Mouse (Mus musculus): ENCODE results near the gene Foxa1.

Gene Foxa1

DNA sequence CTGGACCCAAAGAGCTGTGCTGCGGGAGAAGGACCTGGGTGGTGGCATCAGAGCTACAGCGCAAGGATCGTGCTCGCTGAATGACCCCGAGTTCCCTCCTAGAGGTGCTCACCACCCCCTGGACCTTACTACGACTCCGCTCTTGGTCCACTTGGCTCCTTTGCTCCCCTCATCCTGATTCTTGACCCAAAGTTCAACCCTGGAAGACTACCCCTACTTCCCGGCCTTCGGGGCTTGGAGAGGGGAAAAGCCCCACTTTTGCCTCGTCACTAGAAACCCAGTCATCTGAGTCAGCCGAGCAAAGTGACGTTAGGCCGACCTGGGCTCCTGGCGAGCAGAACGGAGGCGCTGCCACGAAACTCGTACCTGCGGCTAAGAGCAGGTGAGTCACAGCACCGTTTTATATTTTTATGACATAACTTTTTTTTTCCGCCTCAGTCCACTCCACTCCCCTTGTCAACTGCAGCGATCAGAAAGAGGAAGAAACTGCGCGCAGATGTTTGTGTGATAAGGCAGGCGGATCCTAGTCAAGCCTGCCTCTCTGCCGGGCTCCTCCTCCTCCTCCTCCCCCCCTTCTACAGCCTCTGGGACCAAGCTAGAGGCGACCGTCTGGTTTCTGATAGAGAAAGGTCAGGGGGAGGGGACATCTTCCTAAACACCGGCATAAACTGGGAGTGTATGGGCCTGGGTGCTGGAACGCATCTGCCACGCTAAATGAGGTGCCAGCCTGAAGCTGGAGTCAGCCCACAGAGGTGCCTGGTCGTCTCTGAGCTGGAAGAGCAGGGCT, at the start of gene Foxa1:
TSS of gene Foxa1 (minus strand) at position 502 of the 787 bp plus-strand sequence.
- no peak for DNase-seq (ENCODE audit: low spot score in 2 of 2)

DNA sequence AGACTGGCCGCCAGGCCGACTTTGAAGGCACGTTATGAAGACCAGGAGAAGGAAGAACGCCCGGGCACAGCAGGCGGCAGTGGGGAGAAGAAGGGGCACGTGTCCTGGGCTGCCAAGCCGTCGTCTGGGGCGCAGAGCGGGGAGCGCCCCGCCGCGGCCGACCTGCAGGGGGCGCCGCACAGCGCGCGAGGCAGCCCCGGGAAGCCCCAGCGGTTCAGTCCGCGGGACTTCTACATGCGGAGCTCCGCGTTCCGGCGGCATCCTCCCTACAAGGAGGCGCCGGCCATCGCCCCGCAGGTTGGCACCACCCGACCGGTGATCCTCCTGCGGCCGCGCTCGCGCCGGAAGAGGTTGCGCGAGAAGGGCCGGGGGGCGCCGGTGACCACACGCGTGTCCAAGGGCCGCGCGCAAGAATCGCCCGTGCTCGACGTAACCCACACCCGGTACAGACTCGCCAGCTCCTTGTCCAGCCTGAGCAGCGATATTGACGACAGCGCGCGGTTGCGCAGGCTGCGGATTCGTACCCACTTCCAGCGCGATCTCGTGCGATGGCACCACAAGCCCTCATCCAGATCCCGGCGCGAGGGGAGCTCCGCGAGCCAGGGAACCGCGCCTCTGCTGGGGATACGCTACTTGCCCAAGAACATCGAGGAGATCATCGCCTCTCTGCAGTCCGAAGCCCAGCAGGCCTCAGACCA, 29.4 kb upstream of the Foxa1 start:
- DNase-seq (ENCODE audit: low spot score in 2 of 2): peak in 1 of 2 experiments; percentile 55

DNA sequence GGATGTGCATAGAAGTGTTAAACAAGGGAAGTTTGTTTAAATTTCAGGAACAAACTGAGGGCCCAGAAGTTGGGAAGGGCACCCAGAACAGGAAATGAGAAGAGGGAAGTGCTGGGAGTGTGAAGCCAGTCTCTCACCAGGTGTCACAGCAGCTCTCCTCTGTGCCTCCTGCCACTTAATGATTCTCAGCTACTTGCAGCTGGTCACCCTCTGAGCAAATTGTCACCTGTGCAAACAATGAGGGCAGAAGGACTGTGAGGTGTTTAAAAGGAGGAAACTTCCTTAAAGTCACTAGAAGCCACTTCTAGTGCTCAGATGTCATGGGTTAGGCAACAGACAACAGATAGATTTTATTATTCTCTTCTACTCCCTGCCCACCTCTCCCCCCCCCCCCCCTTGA, 25.7 kb upstream of the Foxa1 start:
- no peak for DNase-seq (ENCODE audit: low spot score in 2 of 2)

DNA sequence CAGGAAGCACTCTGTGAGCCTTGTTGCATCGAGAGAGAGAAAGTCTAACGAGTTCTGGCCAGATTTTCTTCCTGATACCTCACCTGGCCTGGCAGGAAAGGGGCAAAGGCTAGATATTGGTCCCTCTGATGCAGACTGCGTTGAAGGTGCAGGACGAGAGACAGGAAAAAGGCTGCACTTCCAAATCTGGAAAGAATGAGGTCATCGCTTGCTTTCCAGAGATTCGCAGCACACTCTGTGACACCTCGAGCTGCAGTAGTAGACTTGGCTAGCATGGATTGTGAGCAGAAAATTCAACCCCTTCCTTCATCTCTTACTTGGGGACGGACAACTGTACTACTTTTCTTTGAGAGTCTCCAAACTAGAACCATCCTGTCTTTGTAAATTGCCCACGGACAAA, 25.1 kb upstream of the Foxa1 start:
- no peak for DNase-seq (ENCODE audit: low spot score in 2 of 2)

DNA sequence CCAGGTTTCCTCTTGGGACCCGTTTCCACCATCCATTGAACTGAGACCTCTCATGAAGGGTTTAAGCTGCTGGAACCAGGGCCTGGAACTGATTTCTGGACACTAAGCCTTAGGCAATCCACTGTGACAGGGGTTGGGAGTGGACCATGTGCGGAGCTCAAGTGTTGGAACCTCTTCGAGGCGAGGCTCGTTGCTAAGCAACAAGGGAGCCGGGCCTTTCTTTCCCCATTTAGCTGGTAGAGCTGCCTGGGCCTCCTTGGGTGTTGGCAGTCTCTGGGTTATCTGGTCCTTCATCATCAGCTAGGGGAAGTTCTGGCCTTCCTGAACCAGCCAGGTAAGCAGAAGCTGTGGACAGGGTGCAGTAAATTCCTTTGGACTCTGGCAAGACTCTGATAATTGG, 17.2 kb upstream of the Foxa1 start, which contains the start of gene Ttc6:
TSS of gene Ttc6 (plus strand) at position 205 of the 400 bp plus-strand sequence.
- no peak for DNase-seq (ENCODE audit: low spot score in 2 of 2)

DNA sequence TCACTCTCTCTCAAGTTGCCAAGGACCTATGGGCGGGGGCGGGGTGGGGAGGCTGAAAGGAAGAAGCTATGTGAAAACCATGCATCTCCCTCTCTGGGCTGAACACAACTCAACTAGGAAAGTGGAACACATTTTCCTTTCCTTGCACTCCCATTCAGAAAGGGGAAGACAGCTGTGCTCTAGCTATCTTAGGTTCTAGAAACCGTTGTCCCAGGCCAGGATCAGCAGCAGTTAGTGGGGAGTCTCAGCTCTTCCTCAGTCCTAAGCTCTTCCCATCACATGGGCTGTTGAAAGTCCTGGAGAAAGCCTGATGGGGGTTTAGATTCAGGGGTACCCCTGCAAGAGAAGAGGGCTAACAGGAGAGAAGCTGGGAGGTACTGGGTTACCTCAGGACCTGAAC, 7.4 kb upstream of the Foxa1 start:
- DNase-seq (ENCODE audit: low spot score in 2 of 2): no peak

DNA sequence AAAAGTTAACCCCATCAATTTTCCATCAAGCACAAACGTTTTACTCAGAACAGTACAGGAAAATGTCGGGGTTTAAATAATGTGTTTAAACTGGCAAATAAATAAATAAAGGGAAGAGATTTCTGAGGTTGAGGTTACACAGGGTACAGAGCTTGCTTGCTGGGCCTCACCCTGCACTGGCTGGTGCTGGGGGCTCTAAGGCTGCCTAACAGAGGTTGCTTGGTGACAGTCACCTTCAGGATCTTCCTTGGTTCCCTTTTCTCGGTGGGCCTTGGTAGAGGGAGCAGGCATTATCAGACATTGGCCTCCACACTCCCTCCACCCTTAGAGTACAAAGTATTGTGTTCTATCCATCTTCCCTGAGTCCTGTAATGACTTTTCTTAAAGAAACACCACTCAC, 5.6 kb upstream of the Foxa1 start:
- no peak for DNase-seq (ENCODE audit: low spot score in 2 of 2)

DNA sequence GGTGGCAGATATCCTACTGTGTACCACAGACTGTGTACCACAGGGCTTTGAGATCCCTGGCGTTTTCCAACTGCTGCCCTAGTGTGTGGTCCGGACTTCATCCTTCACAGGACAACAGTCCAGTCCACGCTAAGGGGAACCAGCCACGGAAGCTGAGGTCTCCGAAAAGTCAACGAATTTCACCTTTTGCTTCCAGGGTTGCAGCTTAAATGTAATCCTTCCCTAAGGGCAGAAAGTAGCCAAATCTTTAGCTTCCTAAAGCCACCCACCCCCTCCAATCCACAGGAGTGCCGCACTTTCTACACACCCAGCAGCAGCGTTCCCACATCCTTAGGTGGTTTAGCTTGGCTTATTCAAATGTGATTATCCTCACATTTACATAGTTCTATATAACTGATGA, 4.2 kb upstream of the Foxa1 start:
- DNase-seq (ENCODE audit: low spot score in 2 of 2): no peak

DNA sequence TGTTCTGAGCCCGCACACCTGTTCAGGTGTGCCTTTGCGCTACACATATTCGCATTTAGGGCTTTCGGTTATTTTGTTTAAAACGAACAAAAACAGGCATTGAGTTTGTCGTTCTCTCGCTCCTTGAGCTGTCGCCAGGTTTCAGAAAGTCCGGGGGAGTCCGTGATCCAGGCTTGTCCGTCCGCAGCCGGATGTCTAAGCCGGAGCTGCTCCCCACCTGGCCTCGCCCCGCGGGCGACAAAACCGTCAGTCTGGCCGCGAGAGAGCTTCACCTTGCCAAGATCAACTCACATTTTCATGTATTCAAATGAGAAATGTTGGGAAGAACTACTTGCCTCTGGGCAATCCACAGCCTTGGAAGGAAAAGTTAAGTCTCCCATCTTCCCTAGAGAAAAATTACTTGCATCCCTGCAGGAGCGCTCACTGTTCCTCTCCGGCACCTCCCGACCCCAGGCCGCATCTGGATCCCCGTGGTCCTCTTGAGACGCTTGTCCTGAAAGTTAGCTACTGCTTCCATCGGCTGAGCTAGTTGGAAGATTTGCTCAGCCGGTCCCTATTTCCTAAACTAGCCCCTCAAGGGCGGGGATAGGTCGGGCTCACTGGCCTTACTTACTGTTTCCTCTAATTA, 3.6 kb upstream of the Foxa1 start:
- DNase-seq (ENCODE audit: low spot score in 2 of 2): no peak

DNA sequence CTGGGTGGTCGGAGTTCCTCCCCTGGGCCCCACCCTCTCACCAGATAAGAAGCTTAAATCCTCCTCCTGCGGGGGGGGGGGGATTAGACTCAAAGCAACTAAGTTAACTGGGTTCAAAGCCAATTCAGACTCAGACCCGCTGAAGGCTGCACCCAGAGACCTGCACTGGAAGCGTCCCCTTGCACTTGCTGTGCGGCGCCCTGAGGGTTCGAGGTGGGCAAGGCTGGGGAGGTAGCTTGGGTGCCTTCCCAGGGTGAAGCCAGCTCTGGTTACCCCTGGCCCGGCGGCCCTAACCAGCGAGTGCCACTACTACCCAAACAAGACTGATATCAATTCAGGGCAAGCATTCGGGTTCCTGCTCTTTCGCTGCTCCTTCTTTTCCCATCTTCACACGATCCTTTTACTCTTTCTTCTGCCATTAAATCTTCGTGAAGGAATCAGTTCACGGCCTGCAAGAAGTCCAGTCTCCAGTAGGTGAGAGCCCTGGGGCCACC, 3.0 kb upstream of the Foxa1 start:
- DNase-seq (ENCODE audit: low spot score in 2 of 2): no peak

DNA sequence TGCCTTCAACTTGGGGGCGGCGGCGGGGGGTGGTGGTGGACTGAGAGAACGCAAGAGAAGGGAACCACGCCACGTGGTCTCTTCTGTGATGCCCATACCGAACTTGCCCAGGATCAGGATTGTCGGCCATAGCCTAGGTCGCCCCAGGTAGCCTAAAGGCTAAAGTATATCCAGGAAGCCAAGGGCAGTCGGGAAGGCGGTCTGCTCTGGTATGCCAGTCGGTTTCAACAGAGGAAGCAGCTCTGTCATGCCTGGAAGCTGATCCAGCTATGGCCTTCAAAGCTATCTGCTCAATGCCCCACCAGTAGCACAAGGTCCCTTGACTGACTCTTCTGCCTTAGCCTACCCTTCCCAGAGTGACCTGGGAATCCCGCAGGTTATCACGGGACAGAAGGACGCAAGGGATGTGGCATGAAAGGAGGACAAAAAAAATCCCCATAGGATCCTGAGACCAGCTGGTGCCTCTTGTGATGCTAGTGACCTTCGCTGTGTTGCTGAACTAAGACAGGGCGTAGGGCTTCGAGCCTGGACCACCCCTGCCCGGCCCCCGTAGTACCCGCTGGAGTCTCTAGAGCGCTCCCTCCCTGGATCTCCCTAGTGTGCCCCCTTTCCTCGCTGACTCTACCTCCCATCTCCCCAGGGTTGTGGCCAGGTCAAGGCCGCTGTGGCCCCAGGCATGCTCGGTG, 2.4 kb upstream of the Foxa1 start:
- DNase-seq (ENCODE audit: low spot score in 2 of 2): no peak

DNA sequence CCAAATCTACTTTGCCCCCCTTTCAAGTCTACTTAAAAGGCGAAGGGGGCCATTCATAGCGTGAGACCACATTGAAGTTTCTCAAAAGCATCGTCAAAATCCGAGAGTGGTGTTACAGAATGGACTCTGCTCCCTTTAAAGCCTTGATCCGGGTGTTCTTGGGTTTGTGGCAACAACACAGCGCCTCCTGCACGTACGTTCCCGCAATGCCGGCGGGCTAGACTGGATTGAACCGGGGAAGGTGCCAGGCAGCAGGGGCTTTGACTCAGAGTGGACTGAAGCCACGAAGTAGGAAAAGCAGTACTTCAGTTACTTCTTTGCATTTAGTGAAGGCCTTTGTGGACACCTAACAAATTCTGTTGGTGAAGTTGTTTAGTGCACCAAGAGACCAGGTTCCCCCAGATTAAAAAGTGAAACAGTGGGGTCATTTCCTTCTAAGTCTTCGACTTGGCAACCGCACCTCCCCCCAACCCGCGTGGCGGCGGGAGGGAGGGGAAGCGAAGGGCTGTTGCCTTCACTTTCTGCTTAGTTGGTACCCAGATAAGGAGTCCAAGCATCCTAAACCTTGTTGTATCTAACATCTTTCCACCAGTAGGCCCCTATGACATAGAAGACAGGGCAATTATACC, 1.8 kb upstream of the Foxa1 start:
- DNase-seq (ENCODE audit: low spot score in 2 of 2): no peak

DNA sequence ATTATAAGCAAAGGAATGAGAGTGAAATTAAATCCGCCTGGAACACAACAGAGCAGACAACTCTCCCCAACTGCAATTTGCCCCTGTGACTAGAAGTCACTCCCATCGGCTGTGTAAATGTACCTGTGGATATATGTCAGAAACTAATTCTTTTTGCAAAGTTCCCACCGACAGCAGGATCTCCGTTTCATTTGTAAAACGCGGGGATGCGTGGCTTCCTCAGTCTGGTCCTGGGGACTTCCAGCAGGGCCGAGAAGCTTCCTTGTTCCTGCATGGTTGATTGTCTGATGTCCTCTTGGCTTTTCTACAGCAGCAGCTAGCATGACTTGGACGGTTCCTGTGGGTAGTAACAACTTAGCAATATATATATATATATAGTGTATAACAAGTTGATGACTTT, 1.2 kb upstream of the Foxa1 start:
- DNase-seq (ENCODE audit: low spot score in 2 of 2): no peak

DNA sequence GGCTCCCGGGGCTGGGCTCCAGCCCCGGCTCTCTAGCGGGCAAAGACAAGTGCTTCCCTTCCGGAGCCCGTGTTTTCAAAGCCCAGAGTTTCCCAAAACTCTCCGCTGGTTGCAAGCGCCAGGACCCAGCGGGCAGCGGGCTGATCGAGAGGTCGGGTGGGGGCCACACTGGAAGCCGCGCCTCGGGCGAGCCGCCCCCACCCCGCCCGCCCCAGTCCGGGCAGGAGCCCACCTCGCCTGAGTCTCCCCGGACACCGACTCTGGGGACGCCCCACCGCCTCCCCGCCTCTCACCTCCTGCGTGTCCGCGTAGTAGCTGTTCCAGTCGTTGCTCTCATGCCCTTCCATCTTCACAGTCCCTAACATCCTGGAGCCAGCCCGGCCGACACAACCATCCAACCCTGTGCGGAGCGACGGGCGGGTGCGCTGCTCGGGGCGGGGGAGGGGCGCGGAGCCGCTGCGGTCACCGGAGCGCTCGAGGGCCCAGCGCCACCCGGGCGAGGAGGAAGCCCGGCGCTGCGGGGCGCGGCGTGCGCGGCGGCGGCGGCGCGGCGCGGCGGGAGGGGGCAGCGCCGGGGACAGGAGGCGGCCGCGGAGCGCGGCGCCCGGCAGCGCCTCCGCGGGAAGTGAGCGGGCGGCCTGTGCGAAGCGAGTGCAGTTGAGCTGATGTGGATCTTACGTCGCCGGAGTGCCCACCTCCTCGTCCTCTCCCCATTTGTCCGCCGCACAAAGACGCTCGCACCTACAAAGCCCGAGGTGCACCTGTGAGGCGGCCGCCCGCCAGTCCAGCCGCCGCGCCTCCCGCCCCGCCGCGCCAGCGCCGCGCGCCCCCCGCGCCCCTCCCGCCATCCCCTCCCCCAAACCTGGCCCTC, 1.1 kb downstream of the Foxa1 start:
- no peak for DNase-seq (ENCODE audit: low spot score in 2 of 2)

DNA sequence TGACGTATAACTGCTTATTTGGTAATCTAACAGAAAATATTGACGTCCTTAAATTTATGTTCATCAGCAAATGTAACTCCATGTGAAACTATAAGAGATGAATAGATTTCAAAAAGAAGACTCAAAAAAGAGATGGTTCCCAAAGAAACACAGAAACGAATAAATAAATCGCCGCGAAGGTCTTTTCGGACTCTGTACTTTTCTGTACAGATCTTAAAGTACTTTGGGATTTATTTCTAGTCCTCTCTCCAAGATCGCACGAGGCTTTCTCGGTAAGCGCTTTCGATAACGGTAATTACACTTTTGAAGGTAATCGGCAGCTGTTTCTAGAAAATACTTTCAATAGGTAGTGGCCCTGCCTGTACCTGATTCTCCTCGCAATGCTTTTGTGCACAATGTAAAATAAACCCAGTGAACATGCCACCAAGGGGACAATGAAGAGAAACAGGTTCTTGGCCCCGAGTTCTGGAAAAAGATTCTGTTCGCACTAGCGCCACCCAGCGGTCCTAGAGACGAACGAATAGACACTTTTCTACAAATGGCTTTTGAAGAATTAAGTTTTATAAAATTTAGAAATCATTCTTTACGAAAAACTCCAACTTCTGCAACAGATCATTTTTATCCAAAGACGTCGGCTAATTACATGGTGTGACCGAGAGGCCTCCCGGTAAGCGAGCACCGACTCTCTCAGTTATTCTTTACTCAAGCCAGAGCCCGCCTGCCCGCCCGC, 1.9 kb downstream of the Foxa1 start:
- DNase-seq (ENCODE audit: low spot score in 2 of 2): no peak

DNA sequence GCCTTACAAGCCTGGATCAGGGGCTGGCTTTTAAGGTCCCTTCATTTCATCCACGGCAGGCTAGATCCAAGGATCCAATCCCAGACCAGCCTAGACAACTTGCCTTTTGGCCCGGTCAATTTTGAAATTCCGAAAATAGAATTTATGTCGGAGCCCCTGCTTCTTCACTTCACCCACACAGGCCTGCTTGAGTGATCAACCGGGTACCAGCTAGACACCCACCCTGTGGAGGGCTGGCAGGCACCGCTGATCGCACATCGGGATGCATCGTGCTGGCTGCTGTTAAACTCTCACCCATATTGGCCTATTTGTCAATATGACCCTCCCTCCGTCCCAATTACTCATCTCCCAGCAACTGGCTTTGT, 3.1 kb downstream of the Foxa1 start:
- no peak for DNase-seq (ENCODE audit: low spot score in 2 of 2)

DNA sequence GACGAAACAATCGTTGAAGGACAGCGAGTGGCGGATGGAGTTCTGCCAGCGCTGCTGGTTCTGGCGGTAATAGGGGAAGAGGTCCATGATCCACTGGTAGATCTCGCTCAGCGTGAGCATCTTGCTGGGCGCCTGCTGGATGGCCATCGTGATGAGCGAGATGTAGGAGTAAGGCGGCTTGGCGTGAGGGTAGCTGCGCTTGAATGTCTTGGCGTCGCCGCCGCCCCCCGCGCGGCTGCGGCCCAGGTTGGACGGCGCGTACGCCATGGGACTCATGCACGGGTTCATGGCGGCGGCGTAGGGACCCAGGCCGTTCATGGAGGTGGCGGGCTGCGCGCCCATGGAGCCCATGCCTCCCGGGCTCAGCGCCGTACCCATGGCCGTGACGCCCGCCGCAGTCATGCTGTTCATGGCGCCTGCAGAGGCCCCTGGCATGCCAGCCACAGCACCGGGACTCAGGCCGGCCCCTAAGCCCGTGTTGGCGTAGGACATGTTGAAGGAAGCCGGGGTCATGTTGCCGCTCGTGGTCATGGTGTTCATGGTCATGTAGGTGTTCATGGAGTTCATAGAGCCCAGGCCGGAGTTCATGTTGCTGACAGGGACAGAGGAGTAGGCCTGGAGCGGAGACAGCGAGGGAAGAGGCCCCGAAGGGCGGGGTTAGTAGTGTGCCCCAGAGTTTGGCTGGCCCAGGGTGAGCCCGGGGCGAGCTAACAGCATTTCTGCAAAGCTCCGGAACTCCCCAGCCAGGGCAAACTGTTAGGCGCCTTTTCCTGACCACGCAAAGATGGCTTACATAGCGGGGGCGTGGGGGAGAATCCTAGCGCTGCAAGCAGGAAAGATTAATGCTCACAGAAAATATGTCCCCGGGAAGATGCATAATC, 3.7 kb downstream of the Foxa1 start:
- no peak for DNase-seq (ENCODE audit: low spot score in 2 of 2)

DNA sequence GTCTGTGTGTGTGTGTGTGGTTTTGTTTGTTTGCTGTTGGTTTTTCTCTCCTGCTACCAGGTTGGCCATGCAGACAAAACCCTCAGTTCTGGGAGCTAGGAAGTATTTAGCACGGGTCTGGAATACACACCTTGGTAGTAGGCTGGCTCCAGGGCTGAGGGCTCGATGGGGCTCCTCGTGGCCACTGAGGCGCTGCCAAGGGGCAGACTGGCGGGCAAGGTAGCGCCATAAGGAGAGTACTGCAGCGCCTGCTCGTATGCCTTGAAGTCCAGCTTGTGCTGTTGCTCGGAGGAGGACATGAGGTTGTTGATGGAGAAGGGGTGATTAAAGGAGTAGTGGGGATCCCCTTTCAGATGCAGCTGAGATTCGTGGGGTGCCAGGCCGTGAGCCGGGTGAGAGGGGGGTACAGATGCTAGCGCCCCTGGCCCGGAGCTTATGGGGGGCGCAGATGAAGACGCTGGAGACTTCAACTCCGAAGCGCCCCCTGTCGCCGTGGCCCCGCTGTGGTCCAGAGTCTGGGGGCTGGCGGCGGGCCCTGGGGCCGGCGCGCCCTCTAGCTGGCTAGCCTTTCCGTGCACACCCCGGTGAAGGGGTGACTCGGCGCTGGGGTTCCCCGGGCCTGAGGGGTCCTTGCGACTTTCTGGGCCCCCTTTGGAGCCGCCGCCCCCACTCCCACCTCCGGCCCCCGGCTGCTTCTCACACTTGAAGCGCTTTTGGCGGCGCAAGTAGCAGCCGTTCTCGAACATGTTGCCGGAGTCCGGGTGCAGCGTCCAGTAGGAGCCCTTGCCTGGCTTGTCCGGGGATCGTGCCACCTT, 4.6 kb downstream of the Foxa1 start:
- no peak for DNase-seq (ENCODE audit: low spot score in 2 of 2)
